Mouse (Mus musculus) ES-E14 (cell line): ENCODE measurements at regions not wholly inside any gene's neighbourhood (a gene's known extent, or its start where the extent isn't known, plus 50 kb on each side); places are given as distances from the start of the nearest gene placed in this dataset.
A peak's percentile ranks its signal among the peaks of the same experiment; 100 is the strongest.

Source experiments
- DNase-seq: peaks from one replicate; pipeline ENCODE4 v3.0.0-alpha.2; 2013; ENCODE audit warnings: low read depth, low spot score
- H3K27ac ChIP-seq: 2 replicates; pipeline ENCODE4 v1.5.1; 2012; ENCODE audit warnings: low read depth, mild to moderate bottlenecking, low read length, moderate library complexity, mixed read lengths; ENCODE audit not compliant: poor library complexity, insufficient read depth, severe bottlenecking
- H3K36me3 ChIP-seq: 2 replicates; pipeline ENCODE4 v1.6.1; 2012; ENCODE audit warnings: mild to moderate bottlenecking, low read length, moderate library complexity, mixed read lengths; ENCODE audit not compliant: control insufficient read depth, poor library complexity, insufficient read depth, severe bottlenecking
- H3K4me1 ChIP-seq, 2 experiments: fragments of 150-350 bp in 1 of 2; sonication (generic) in 1 of 2; 2 replicates each; pipeline ENCODE4 v1.6.1; 2012; ENCODE audit warnings: low read length in 2 of 2, mild to moderate bottlenecking in 1 of 2, mixed read lengths in 1 of 2; ENCODE audit not compliant: control insufficient read depth in 2 of 2, insufficient read depth in 2 of 2, poor library complexity in 1 of 2
- H3K4me3 ChIP-seq, 2 experiments: fragments of 150-350 bp in 1 of 2; sonication (generic) in 1 of 2; 2 replicates each; pipeline ENCODE4 v1.5.1; 2012; ENCODE audit warnings: low read length in 2 of 2, low read depth in 1 of 2, mild to moderate bottlenecking in 1 of 2, mixed read lengths in 1 of 2; ENCODE audit not compliant: insufficient read depth in 1 of 2, poor library complexity in 1 of 2, severe bottlenecking in 1 of 2
- H3K9ac ChIP-seq: 2 replicates; pipeline ENCODE4 v1.6.1; 2012; ENCODE audit warnings: low read depth, mild to moderate bottlenecking, low read length, mixed read lengths; ENCODE audit not compliant: poor library complexity, insufficient read depth, severe bottlenecking
- H3K9me3 ChIP-seq: fragments of 150-350 bp; sonication (generic); 2 replicates; pipeline ENCODE4 v1.6.1; 2012; ENCODE audit warnings: low read depth, mild to moderate bottlenecking, low read length; ENCODE audit not compliant: control insufficient read depth, insufficient read depth
- CHD2 ChIP-seq: IDR thresholded peaks from 2 replicates; pipeline ENCODE4 v1.6.1; 2014; ENCODE audit warnings: mild to moderate bottlenecking, low read depth, low read length, inconsistent platforms
- HCFC1 ChIP-seq: IDR thresholded peaks from 2 replicates; pipeline ENCODE4 v1.6.1; 2012; ENCODE audit warnings: low read length, inconsistent platforms, borderline replicate concordance; ENCODE audit not compliant: insufficient read depth
- MAFK ChIP-seq: IDR thresholded peaks from 2 replicates; pipeline ENCODE4 v1.6.1; 2014; ENCODE audit warnings: mild to moderate bottlenecking, low read depth, low read length, inconsistent platforms; ENCODE audit not compliant: insufficient read depth
- ZC3H11A ChIP-seq: IDR thresholded peaks from 2 replicates; pipeline ENCODE4 v1.6.1; 2012; ENCODE audit warnings: low read depth, mild to moderate bottlenecking, inconsistent platforms, low read length, borderline replicate concordance
- ZNF384 ChIP-seq: IDR thresholded peaks from 2 replicates; pipeline ENCODE4 v1.6.1; 2012; ENCODE audit warnings: low read depth, low read length, inconsistent platforms
- in situ Hi-C, 2 experiments: fragments of 600-800 bp; cut with MboI; formaldehyde crosslinking; loops; one replicate each; pipeline ENCODE4 v1.15.1; 2025; ENCODE audit warnings: low sequenced_read_pairs in 2 of 2, inconsistent platforms in 1 of 2; ENCODE audit not compliant: unreplicated experiment in 2 of 2

DNA sequence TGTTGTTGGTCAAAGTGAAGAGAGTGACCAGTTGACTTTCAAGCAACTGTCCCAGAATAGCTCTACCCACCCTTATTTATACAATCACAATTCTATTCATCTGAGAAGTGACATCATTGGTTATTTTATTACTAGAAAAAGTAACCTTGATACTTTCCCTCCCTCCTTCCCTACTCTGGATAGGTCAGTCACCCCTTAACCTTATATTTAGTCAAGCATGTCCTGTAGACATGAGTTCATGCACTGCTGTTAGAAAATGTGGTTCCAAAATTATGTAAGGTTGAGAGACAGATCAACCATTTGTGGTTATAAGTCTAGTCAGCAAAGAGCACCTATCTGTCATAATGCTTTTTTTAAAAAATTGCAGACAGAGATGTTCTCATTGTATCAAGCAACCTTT, 502.4 kb upstream of the Cdh18 start:
- H3K36me3 ChIP-seq: no peaks in the 10 kb centered on the region
- no peaks in the 10 kb centered on the region for H3K4me1 ChIP-seq
- TF ChIP-seq CHD2 (no peak), HCFC1 (no peak), ZC3H11A (no peak), MAFK (no peak), ZNF384 (no peak)
- H3K4me3 ChIP-seq: no peak overlapping the region
- H3K27ac ChIP-seq: no peak overlapping the region
- in situ Hi-C loops: no loop called here
- no peak overlapping the region for H3K9ac ChIP-seq
- no peak for DNase-seq
- H3K9me3 ChIP-seq: no peaks in the 10 kb centered on the region

DNA sequence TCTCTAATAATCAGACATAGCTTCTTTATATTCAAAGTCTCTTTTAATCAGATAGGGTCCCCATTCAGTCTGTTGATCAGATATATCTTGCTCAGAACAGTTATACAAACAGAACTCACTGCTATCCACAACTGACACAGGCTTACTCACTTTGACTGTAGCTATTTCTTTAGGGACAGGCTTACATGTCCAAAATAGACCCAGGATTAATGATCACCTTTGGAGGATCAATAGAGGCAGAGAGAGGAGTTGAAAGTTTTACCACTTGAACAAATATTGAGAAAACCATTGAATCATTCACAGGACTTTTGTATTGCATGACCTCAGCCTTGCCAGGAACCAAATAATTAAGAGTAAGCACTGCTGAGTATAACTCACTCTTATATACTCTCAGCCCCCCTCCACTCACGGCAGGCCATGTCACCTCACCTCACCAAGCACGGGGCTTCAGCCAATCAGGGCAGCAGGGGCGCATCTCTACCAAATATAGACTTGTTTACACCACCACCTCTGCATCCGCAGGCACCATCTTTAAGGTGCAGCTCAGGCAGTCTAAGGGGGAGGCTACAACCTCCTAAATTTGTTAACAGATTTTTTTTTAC, 501.8 kb upstream of the Cdh18 start:
- in situ Hi-C loops: no loop called here
- Histone ChIP-seq H3K4me1 (no peaks in the 10 kb centered on the region), H3K9me3 (no peaks in the 10 kb centered on the region), H3K9ac (no peak overlapping the region), H3K36me3 (no peaks in the 10 kb centered on the region), H3K4me3 (no peak overlapping the region), H3K27ac (no peak overlapping the region)
- TF ChIP-seq HCFC1 (no peak), MAFK (no peak), ZNF384 (no peak), CHD2 (no peak), ZC3H11A (no peak)
- DNase-seq: no peak

- in situ Hi-C loops: no loop called here
- TF ChIP-seq HCFC1: no peak
- no peaks in the 10 kb centered on the region; the same call in 1 of the 2 replicates for H3K36me3 ChIP-seq
- H3K4me3 ChIP-seq: no peak overlapping the region
- 0 out of 2 replicates have a peak, but pooled peaks cover 1% of the 10 kb centered on the region for H3K9me3 ChIP-seq
- 0 out of 2 replicates have a peak overlapping the region, but pooled peaks have one; percentile 19 for H3K27ac ChIP-seq
- no peak overlapping the region for H3K9ac ChIP-seq
- peak; percentile 37 for DNase-seq
- peaks cover 0 to 3% of the 10 kb centered on the region in 2 experiments; a peak in 1 of 4 replicates for H3K4me1 ChIP-seq
These were observed 462.0 kb upstream of the Cdh18 start for GRCm38 (mm10) chr15:22086856-22087255.

DNA sequence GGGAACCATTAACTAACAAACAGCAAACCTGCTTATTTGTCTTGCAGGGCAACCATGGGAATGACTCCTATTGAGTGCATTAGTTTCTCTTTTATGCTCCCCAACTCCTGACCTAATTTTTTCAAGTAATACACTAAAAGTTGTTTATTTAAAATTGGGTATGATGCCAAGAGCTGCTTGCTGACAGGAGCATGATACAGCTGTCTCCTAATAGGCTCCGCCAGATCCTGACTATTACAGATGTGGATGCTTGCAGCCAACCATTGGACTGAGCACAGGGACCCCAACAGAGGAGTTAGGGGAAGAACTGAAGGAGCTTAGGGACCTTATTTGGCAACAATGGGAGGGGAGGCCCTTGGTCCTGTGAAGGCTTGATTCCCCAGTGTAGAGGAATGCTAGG, 427.1 kb upstream of the Cdh18 start:
- Histone ChIP-seq H3K36me3 (no peaks in the 10 kb centered on the region), H3K4me1 (no peaks in the 10 kb centered on the region), H3K27ac (no peak overlapping the region), H3K9me3 (no peaks in the 10 kb centered on the region), H3K9ac (no peak overlapping the region), H3K4me3 (no peak overlapping the region)
- DNase-seq: no peak
- TF ChIP-seq HCFC1: no peak
- no peak for TF ChIP-seq ZC3H11A
- in situ Hi-C loops: no loop called here

DNA sequence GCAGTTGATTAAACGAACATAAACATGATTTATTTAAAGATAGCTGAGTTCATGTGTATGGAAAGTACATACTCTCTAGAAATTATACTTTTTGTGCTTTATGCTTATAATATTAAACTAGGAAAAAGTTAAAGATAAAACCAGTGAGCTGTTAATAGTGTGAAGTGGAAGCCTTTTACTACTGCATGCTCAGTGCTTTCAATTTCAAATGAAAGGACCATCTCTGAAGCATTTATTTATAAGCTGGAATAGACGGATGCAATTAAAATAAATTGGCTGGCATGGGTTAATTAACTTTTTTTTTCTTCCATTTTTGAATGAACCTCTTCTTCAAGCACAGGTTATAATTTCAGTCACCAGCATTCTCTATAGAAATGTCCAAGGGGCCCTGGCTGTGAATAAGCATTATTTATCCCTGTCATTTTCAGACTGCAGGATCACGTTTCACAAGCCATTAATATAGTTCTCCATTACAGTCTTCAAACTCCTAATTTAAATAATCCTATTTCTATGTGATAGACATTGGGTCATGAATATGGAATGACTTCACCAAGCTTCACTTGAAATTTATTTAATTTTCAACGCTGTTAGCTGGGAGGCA, 396.8 kb upstream of the Cdh18 start:
- DNase-seq: no peak
- no peak for TF ChIP-seq CHD2
- TF ChIP-seq ZC3H11A: no peak
- no peak for TF ChIP-seq HCFC1
- TF ChIP-seq MAFK: no peak
- no peak for TF ChIP-seq ZNF384
- Histone ChIP-seq H3K4me1 (no peaks in the 10 kb centered on the region), H3K36me3 (no peaks in the 10 kb centered on the region), H3K27ac (no peak overlapping the region), H3K9me3 (no peaks in the 10 kb centered on the region), H3K4me3 (no peak overlapping the region), H3K9ac (no peak overlapping the region)
- in situ Hi-C loops: no loop called here
